Mouse (Mus musculus) heart, postnatal 25 days (tissue): ENCODE results near the gene Arhgap28. TPM values are rescaled to one million over a fixed set of nuclear protein-coding genes. Genes with fewer than 3 reads are reported as not detected.

Source experiments
- DNase-seq: peaks from one replicate; pipeline ENCODE4 v3.0.0; 2022; ENCODE audit warnings: low spot score
- intact Hi-C: fragments of 180-260 bp; cut with DNase I; formaldehyde crosslinking; loops from one replicate; pipeline ENCODE4 v1.15.1; 2025
- total RNA-seq, 2 experiments: library from RNA; stranded (reverse); gene quantifications; 2 replicates each; pipeline ENCODE4 v1.2.3; 2021

Arhgap28 gene
- total RNA-seq, 2 experiments from 2014 or later: 2.5 to 3.0 TPM

- intact Hi-C loops: no loop called here
- no peak for DNase-seq
These were observed 55.3 kb downstream of the Arhgap28 start for GRCm38 (mm10) chr17:67948601-67949000.

- intact Hi-C loops: no loop called here
- no peak for DNase-seq
These were observed 58.5 kb downstream of the Arhgap28 start for GRCm38 (mm10) chr17:67945453-67945852.

DNA sequence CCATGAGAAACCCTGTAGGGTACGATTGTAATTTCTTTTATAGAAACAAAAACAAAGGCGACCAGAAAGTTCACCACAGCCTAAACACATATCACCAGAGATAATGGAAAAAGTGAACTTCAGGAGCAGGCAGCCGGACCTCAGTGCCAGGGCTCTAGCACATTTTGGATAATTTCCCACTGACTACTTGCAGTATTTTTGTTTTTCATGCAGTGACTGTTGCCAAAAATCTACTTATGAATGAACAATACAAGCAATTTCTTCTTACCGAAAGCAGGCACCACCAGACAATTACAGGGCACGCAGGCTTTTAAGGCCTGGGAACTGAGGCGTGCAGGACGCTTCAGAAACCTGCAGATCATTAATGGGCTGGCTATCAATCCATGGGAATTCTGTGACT lies 59.7 kb downstream of the Arhgap28 start:
- intact Hi-C loops: no loop called here
- no peak for DNase-seq

GRCm38 (mm10) chr17:67941026-67941425 lies 62.9 kb downstream of the Arhgap28 start:
- no peak for DNase-seq
- intact Hi-C loops: no loop called here

DNA sequence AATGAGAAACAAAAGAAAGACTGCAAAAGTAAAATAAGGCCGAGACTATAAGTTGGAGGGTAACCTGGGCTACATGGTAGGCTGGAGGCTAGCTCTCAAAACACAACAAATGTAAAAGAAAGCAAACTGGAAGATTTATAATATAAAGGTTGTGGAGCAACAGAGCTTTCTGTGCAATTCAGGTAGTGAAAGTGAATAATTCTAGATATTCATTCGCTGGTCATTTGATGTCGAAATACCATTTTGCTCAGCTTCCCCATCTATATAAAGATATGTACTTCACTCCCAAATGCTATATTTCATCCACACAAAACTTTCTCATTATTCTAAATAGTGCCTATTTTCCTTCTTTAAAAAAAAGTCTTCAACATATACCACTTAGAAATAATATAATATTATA lies 66.9 kb downstream of the Arhgap28 start:
- intact Hi-C loops: no loop called here
- DNase-seq: no peak

DNA sequence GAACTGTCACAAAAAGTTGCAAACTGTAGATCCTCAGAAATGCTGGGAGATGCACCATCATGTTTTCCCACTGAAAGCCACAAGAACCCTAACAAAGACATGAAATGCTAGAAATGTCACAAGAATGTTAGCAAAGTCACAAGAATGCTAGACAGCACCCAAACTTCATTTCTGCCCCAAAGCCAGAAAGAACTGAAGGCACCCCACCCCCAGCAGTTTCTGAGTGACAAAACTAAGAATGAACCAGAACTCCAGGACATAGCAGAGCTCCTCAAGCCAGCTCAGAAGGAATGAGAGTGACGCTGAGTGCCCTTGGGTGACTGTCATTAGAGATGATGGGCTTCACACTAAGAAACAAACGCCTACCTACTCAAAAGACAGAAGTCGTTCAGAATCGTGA lies 68.4 kb downstream of the Arhgap28 start:
- no peak for DNase-seq
- intact Hi-C loops: no loop called here

GRCm38 (mm10) chr17:67931396-67931795 lies 72.5 kb downstream of the Arhgap28 start:
- intact Hi-C loops: no loop called here
- DNase-seq: no peak

DNA sequence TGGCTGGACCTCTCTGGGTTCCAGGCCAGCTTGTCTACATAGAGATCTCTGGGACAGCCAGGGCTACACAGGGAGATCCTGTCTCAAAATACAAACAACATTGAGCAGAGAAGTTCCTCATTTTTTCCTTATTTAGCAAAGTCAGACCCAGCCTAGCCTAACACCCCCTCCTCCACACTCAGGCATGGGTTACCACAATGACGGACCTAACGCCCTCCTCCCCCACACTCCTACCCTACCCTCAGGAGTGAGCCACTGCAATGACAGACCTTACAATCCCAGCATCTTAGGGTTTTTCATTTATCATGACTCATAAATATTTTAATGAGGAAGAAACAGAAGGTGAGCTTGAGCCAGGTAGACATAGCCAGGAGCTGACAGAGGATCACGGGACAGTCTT lies 73.0 kb downstream of the Arhgap28 start:
- DNase-seq: no peak
- intact Hi-C loops: no loop called here

- DNase-seq: no peak
- intact Hi-C loops: no loop called here
These were observed 73.5 kb downstream of the Arhgap28 start for GRCm38 (mm10) chr17:67930467-67930866.

DNA sequence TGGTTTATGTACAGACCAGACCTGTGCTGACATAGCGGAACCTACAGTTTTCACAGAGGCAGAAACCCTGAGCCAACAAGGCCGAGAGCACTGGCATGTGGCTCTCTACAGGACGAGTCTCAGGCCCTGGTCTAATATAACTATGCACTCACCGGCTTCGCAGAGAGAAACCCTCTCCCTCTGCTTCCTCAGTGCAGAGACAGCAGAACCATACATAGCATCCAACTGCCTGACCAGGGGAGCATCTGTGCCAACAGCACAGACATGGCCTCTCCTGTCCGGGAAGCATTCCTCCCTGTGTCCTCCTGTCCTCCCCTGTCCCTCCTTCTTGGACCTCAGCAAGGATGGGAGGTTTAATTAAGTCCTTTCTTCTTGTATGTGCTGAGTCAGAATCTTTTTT lies 75.6 kb downstream of the Arhgap28 start:
- no peak for DNase-seq
- intact Hi-C loops: no loop called here

GRCm38 (mm10) chr17:67927864-67928263 lies 76.1 kb downstream of the Arhgap28 start:
- intact Hi-C loops: no loop called here
- no peak for DNase-seq

DNA sequence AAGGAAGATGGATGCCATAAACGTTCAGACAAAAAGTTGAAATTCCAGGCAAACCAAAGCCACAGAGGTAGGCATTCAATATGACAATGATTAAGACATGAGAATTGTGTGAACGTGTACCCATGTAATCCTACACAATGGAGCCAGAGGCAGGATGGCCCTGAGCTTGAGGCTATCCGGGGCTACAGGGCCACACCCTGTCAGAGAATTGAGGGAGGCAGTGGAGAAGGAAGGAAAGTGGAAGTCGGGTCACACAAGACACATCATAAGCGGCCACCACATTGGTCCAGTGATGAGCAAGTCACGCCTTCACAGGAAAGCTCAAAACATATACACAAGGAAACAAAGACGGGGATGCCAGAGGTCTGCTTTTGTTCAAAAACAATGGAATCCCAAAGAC lies 84.0 kb downstream of the Arhgap28 start:
- intact Hi-C loops: no loop called here

DNA sequence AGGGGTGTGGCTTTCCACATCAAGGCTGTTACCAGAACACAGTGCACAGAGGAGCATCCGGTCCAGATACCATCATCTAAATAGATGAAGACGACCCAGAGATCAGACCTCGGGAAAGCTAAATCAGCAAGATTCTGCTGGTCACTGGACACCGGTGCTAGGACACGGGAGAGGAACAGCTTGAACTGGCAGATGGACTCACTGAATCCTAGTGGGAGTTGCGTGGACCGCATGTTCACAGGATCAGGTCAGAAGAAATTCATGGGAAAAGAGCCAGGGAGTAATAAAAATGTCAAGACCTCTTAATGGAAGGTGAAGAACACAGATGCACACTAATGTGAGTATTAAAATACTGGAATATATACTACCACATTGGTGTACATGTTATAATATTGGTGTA lies 85.7 kb downstream of the Arhgap28 start:
- no peak for DNase-seq
- intact Hi-C loops: no loop called here

More for the DNA sequence above, 84.0 kb downstream of the Arhgap28 start:
- DNase-seq: no peak

DNA sequence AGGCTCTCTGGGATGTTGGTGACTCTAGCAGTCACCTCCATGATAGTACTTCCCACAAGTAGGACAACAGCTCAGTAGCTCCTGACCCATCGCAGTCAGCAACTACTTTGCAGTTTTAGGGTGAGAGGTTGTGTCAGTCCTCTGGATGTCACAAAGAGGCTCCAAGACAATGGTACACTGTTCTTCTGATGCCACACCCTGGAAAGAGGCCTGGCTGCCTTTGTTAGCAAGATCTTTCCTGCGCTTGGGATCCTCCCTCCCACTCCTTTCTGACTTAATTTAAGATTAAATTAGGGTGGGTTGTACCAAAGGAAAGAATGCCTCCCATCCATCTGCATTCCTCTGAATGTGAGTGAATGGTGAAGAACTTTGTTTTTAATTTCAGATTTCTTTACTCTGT lies 87.0 kb downstream of the Arhgap28 start:
- intact Hi-C loops: no loop called here
- DNase-seq: no peak

- intact Hi-C loops: loop anchor here (1.0 to 5.0 kb wide), 2 partner anchors 45 to 254 kb away; no protein-coding TSS in a partner anchor
- DNase-seq: no peak
These were observed 91.3 kb downstream of the Arhgap28 start for GRCm38 (mm10) chr17:67912640-67913039.

GRCm38 (mm10) chr17:67912051-67912450 lies 91.9 kb downstream of the Arhgap28 start:
- DNase-seq: no peak
- intact Hi-C loops: loop anchor here (5.0 kb wide), 1 partner anchor 45 kb away; no protein-coding TSS in a partner anchor

DNA sequence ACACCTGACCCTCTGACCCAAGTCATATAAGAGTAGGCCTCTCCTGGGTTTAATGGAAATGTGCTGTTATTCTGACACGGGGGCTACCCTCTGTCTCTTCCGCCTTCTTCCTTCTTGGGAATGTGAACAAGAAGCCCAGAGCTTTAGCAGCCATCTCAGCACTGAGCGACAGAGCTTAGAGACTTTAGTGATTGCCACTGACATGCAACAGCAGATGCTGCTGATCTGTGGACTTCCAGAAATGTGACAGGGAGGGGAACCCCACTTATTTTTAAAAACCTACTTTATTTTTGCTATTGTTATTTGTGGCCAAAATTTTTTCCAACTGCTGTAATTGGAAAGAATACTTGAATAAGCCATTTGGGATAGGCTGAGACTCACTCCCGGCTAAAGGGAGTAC lies 95.4 kb downstream of the Arhgap28 start:
- intact Hi-C loops: loop anchor here (5.0 kb wide), 1 partner anchor 36 kb away; no protein-coding TSS in a partner anchor
- no peak for DNase-seq

DNA sequence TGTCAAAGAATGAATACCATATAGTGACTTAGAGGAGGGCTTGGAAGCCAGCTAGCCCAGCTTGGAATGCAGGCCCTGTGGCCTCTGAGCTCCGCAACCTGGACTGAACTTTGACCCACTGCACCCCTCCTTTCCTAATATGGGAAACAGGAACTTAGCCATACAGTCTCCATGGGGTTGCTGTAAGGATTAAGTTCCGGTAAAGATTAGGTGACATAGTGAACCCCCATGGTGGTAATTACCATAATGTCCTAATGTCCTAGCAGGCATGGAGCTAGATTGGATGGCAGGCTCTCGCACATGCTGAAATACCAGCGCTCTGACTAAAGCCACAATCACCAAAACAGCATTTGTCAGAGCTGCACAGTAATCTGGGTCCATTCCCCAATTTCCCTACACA lies 95.8 kb downstream of the Arhgap28 start:
- intact Hi-C loops: loop anchor here (5.0 kb wide), 1 partner anchor 36 kb away; no protein-coding TSS in a partner anchor

GRCm38 (mm10) chr17:67907532-67908054 lies 96.3 kb downstream of the Arhgap28 start:
- intact Hi-C loops: loop anchor here (5.0 kb wide), 1 partner anchor 35 kb away; no protein-coding TSS in a partner anchor
- DNase-seq: no peak

More for the DNA sequence above, 95.8 kb downstream of the Arhgap28 start:
- DNase-seq: no peak

DNA sequence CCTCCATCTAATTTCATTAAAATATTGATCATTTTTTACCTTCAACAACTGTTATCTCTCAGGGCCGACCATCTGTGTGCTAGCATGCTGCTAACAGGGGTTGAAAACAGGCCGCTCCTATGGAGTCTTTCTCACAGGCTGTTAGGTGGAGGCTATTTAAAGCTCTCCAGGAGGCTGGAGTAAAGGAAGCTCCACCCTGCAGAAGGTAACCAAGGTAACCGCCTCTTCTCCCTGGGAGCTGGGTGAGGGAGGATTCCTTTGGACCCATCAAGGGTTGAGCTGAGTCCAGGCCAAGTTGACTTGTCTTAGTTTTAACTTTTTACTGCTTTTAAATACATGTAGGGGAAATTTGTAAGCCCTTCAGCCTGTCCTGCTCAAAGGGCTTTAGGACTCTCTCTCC lies 97.7 kb downstream of the Arhgap28 start:
- intact Hi-C loops: loop anchor here (5.0 kb wide), 1 partner anchor 34 kb away; no protein-coding TSS in a partner anchor
- no peak for DNase-seq

- intact Hi-C loops: no loop called here
- DNase-seq: no peak
These were observed 99.5 kb downstream of the Arhgap28 start for GRCm38 (mm10) chr17:67904315-67904944.

- DNase-seq: no peak
- intact Hi-C loops: no loop called here
These were observed 101.1 kb downstream of the Arhgap28 start for GRCm38 (mm10) chr17:67902847-67903246.
